Mouse (Mus musculus) liver, embryonic 14.5 days (tissue): ENCODE measurements around the gene Tex19.1. TPM values are rescaled to one million over a fixed set of nuclear protein-coding genes. Genes with fewer than 3 reads are reported as not detected.
"Not testable (repeated sequence)": the region's sequence is repeated elsewhere in the genome, so short reads cannot be mapped to it uniquely, and the experiment has no call there.

Source experiments
- ATAC-seq: fragments of 200-750 bp; cut with Nextera tagmentation; 2 replicates; pipeline ENCODE4 v1.8.0; 2017; ENCODE audit warnings: moderate number of reproducible peaks, mild to moderate bottlenecking, moderate library complexity; ENCODE audit not compliant: insufficient read depth
- DNase-seq, 3 experiments: peaks; one replicate each; pipeline ENCODE4 v3.0.0-alpha.2; 2012 to 2013; ENCODE audit warnings: low read depth in 3 of 3, low spot score in 3 of 3
- H3K27ac ChIP-seq: fragments of 300-500 bp; sonication (generic); 2 replicates; pipeline ENCODE4 v1.5.1; 2014; ENCODE audit warnings: moderate library complexity, mild to moderate bottlenecking, control low read depth, inconsistent platforms
- H3K27me3 ChIP-seq: fragments of 300-500 bp; sonication (generic); 2 replicates; pipeline ENCODE4 v1.6.1; 2014; ENCODE audit warnings: mild to moderate bottlenecking, low read length, moderate library complexity; ENCODE audit not compliant: control insufficient read depth, insufficient read depth
- H3K36me3 ChIP-seq: fragments of 300-500 bp; sonication (generic); replicated peaks from 2 replicates; pipeline ENCODE4 v1.6.1; 2014; ENCODE audit warnings: low read depth; ENCODE audit not compliant: control insufficient read depth, insufficient read depth
- H3K4me1 ChIP-seq, 2 experiments: fragments of 200-500 bp in 1 of 2; fragments of 300-500 bp in 1 of 2; sonication (generic) in 1 of 2; replicated peaks; 2 replicates each; pipeline ENCODE4 v1.6.1; 2012 to 2014; ENCODE audit warnings: antibody characterized with exemption in 1 of 2, inconsistent platforms in 1 of 2, low read length in 1 of 2; ENCODE audit not compliant: control insufficient read depth in 2 of 2, insufficient read depth in 2 of 2
- H3K4me2 ChIP-seq: fragments of 300-500 bp; sonication (generic); 2 replicates; pipeline ENCODE4 v1.6.1; 2014; ENCODE audit warnings: low read depth, mild to moderate bottlenecking, control low read depth, moderate library complexity
- H3K4me3 ChIP-seq, 2 experiments: fragments of 200-500 bp in 1 of 2; fragments of 300-500 bp in 1 of 2; sonication (generic) in 1 of 2; 2 replicates each; pipeline ENCODE4 v1.5.1; 2012 to 2014; ENCODE audit warnings: low read depth in 2 of 2, low read length in 2 of 2, mild to moderate bottlenecking in 2 of 2, control low read depth in 1 of 2, inconsistent platforms in 1 of 2, moderate library complexity in 1 of 2; ENCODE audit not compliant: insufficient read depth in 1 of 2
- H3K9ac ChIP-seq: fragments of 300-500 bp; sonication (generic); replicated peaks from 2 replicates; pipeline ENCODE4 v1.6.1; 2014; ENCODE audit warnings: mild to moderate bottlenecking, control low read depth, moderate library complexity
- H3K9me3 ChIP-seq: fragments of 300-500 bp; sonication (generic); 2 replicates; pipeline ENCODE4 v1.6.1; 2016; ENCODE audit warnings: low read length, mixed read lengths; ENCODE audit not compliant: control insufficient read depth
- CTCF ChIP-seq: IDR thresholded peaks from 2 replicates; pipeline ENCODE4 v1.5.1; 2016; ENCODE audit warnings: antibody characterized with exemption, low read depth, control low read depth
- EP300 ChIP-seq: IDR thresholded peaks from 2 replicates; pipeline ENCODE4 v1.6.1; 2016; ENCODE audit warnings: antibody characterized with exemption, low read depth
- WGBS: fragments of 180-500 bp; shearing (Covaris S2); extraction: QIAGEN DNeasy Blood & Tissue Kit; methylation state at CpG from one replicate; pipeline ENCODE4 v1.1.7; 2014; ENCODE audit not compliant: insufficient replicate concordance; 5-methylcytosine and 5-hydroxymethylcytosine counted together
- polyA plus RNA-seq, 2 experiments: library from polyadenylated mRNA; depleted of rRNA in 1 of 2; stranded (reverse) in 1 of 2; unstranded in 1 of 2; fragments of >200 nt; fragmentation: Nextera tagmentation in 1 of 2; extraction: Ambion mirVana in 1 of 2; gene quantifications; 2 replicates each; pipeline versions ENCODE4 v1.2.1 to v1.2.3; 2012 to 2014

Gene Tex19.1
- polyA plus RNA-seq (2012; rRNA removed) (0.06 and 0.08 TPM in 2 replicates), polyA plus RNA-seq (2014; fragmentation: Nextera tagmentation; extraction: Ambion mirVana) (not detected in 2 replicates)

DNA sequence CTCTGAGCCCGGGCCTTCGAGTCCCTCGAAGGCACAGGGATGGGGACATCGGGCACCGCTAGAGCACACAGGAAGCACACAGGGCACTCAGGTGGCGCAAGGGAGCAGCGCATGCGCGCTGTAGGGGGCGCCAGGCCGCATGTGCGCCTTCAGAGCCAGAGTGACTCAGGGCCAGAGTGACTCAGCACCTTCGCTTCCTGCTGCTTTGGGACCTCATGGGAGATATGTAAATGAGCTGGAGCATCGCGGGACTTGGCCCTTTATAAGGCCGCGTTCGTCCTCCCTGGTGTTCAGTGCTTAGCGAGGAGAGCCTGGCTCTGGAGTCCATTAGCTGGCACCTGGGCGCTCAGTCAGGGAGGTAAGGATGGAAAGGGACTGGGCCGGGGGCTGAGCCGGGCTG lies at the start of gene Tex19.1:
Tex19.1 (plus strand) TSS at position 279 of the 400 bp plus-strand sequence.
- no peak within 1 kb of the TSS for H3K4me2 ChIP-seq
- DNase-seq (no peak), ATAC-seq (no peak)
- TF ChIP-seq CTCF (peak; percentile 37), EP300 (no peak)
- H3K27ac ChIP-seq: no peak within 1 kb of the TSS
- no peak within 1 kb of the TSS for H3K4me3 ChIP-seq
- H3K36me3 ChIP-seq: no peaks in the 10 kb centered on the region
- peaks cover 0 to 4% of the 10 kb centered on the region in 2 experiments; a peak in 2 of 4 replicates for H3K4me1 ChIP-seq
- H3K9me3 ChIP-seq: no peaks in the 10 kb centered on the region
- no peaks in the 10 kb centered on the region for H3K27me3 ChIP-seq
- no peak within 1 kb of the TSS for H3K9ac ChIP-seq
- WGBS: 88% methylated on average over 22 of the region's 22 CpGs

DNA sequence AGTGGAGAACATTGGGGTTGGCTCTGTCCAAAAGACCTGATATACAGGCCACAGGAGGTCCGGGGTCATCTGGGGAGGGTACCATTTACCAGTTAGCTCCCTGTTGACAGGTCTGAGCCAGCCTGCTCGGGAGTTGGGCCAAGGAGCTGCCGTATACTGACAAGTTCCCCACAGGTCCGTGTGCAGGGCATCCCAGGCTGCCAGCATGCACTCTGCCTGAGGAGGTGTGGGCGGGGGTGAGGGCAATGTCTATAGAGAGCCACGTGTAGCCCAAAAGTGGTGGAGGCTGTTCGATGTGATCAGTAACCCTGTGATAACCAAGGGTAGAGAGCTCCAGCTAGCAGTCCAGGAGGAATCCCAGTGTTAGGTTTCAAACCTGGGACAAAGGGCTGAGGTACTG lies 46.2 kb upstream of the Tex19.1 start:
- H3K4me1 ChIP-seq: peaks cover 0 to 12% of the 10 kb centered on the region in 2 experiments; a peak in 2 of 4 replicates
- no peak overlapping the region for H3K4me2 ChIP-seq
- 45% methylated on average over 7 of the region's 7 CpGs for WGBS
- H3K9me3 ChIP-seq: no peaks in the 10 kb centered on the region
- no peaks in the 10 kb centered on the region for H3K36me3 ChIP-seq
- DNase-seq (no peak), ATAC-seq (no peak)
- H3K4me3 ChIP-seq: no peak overlapping the region
- no peak overlapping the region for H3K27ac ChIP-seq
- no peak overlapping the region for H3K9ac ChIP-seq
- H3K27me3 ChIP-seq: no peaks in the 10 kb centered on the region
- TF ChIP-seq CTCF: no peak
- no peak for TF ChIP-seq EP300

DNA sequence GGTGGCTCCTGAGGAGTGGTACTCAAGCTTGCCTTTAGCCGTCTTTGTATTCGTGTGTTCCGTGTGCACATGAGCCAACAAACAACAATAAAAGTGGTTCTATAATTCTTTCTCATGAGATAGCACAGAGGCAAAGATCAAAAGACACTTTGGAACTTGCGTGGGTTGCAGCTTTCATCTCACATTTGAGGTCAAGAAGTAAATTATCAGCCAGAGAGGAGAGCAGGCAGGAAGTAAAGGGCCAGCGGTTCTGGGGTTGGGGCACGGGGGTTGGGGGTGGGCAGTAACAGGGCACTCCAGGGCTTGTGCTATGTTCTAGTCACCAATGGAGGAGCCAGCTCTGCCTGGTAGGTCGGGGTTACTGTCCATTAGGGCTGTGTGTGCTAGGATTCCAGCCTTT lies 45.3 kb upstream of the Tex19.1 start:
- DNase-seq (no peak), ATAC-seq (no peak)
- no peak overlapping the region for H3K27ac ChIP-seq
- H3K9ac ChIP-seq: no peak overlapping the region
- no peaks in the 10 kb centered on the region for H3K9me3 ChIP-seq
- H3K4me1 ChIP-seq: peaks cover 0 to 12% of the 10 kb centered on the region in 2 experiments; a peak in 2 of 4 replicates
- H3K4me2 ChIP-seq: no peak overlapping the region
- no peak for TF ChIP-seq EP300
- no peak for TF ChIP-seq CTCF
- H3K4me3 ChIP-seq: no peak overlapping the region
- WGBS: 34% methylated on average over 7 of the region's 7 CpGs
- H3K27me3 ChIP-seq: no peaks in the 10 kb centered on the region
- no peaks in the 10 kb centered on the region for H3K36me3 ChIP-seq

DNA sequence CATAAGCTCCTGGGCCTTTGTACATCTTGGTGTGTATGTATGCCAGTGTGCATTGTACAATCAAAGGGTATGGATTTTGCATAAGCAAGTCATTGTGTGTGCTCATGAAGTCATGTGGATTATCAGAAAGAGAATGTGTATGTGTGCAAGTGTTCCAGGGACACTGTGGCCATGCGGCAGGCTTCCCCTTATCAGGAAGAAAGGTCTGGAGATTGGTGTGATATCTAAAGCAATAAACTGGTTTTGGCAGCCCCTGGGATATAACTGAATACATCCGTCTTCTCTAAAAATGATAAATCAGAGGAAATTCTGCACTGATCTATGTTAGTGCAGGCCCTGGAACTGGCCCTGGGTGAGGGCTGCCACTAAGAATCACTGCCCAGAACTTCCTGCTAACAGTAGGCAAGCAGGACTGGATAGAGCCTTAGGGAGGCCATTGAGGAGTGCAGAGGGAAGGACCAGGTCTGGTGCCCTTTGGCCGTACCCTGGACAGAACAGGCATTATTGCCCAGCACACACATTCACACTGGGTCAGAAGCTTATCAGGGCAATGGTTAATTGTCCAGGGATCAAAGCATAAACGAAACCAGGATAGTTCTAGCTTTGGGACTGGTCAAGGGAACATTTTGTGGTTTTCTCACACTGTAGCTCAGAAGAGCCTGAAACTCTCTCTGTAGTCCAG lies 44.7 kb upstream of the Tex19.1 start:
- no peak overlapping the region for H3K4me3 ChIP-seq
- ATAC-seq (no peak), DNase-seq (no peak)
- H3K36me3 ChIP-seq: no peaks in the 10 kb centered on the region
- TF ChIP-seq EP300: no peak
- no peak for TF ChIP-seq CTCF
- H3K9ac ChIP-seq: no peak overlapping the region
- no peak overlapping the region for H3K27ac ChIP-seq
- no peaks in the 10 kb centered on the region for H3K27me3 ChIP-seq
- H3K9me3 ChIP-seq: no peaks in the 10 kb centered on the region
- 42% methylated on average over 4 of the region's 4 CpGs for WGBS
- H3K4me1 ChIP-seq: peaks cover 0 to 12% of the 10 kb centered on the region in 2 experiments; a peak in 2 of 4 replicates
- no peak overlapping the region for H3K4me2 ChIP-seq

DNA sequence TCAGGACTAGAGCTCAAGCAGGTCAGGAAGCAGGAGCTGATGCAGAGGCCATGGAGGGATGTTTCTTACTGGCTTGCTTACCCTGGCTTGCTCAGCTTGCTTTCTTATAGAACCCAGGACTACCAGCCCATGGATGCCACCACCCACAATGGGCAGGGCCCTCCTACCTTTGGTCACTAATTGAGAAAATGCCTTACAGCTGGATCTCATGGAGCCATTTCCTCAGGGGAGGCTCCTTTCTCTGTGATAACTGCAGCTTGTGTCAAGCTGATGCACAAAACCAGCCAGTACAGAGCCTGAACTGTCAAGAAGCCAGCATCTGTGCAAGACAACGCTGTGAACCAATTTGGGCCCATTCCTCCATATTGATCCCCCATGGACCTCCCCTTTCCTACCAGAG lies 38.7 kb upstream of the Tex19.1 start:
- H3K9ac ChIP-seq, H3K27me3 ChIP-seq, H3K36me3 ChIP-seq, H3K9me3 ChIP-seq, H3K4me2 ChIP-seq, ATAC-seq, H3K27ac ChIP-seq, H3K4me1 ChIP-seq, DNase-seq, H3K4me3 ChIP-seq: not testable (repeated sequence)
- WGBS: 52% methylated on average over 1 of the region's 1 CpGs
